Mouse (Mus musculus): Measurements from ENCODE around the gene Ndn.

The Ndn gene

GRCm38 (mm10) chr7:62346269-62346668 is at the start of gene Ndn:
Gene Ndn, plus strand, starts transcription at chr7:62346569.
- DNase-seq (ENCODE audit: low spot score in 2 of 2) = no peak

- DNase-seq (ENCODE audit: low spot score in 2 of 2) = no peak
These were observed 43.9 kb upstream of the Ndn start for GRCm38 (mm10) chr7:62302451-62302850.

GRCm38 (mm10) chr7:62306896-62307614 is 39.3 kb upstream of the Ndn start:
- no peak for DNase-seq (ENCODE audit: low spot score in 2 of 2)

- no peak for DNase-seq (ENCODE audit: low spot score in 2 of 2)
These were observed 29.6 kb upstream of the Ndn start for GRCm38 (mm10) chr7:62316793-62317192.

- DNase-seq (ENCODE audit: low spot score in 2 of 2) = no peak
These were observed 958 bp upstream of the Ndn start for GRCm38 (mm10) chr7:62345411-62345810.

GRCm38 (mm10) chr7:62348106-62348803 is 1.9 kb downstream of the Ndn start:
- DNase-seq (ENCODE audit: low spot score in 2 of 2) = peak; percentile 56 to 57

- DNase-seq (ENCODE audit: low spot score in 2 of 2) = no peak
These were observed 2.4 kb downstream of the Ndn start for GRCm38 (mm10) chr7:62348804-62349190.

- no peak for DNase-seq (ENCODE audit: low spot score in 2 of 2)
These were observed 4.9 kb downstream of the Ndn start for GRCm38 (mm10) chr7:62351266-62351665.

- no peak for DNase-seq (ENCODE audit: low spot score in 2 of 2)
These were observed 18.8 kb downstream of the Ndn start for GRCm38 (mm10) chr7:62365039-62365636.

- DNase-seq (ENCODE audit: low spot score in 2 of 2) = no peak
These were observed 20.4 kb downstream of the Ndn start for GRCm38 (mm10) chr7:62366730-62367129.

- DNase-seq (ENCODE audit: low spot score in 2 of 2) = no peak
These were observed 29.3 kb downstream of the Ndn start for GRCm38 (mm10) chr7:62375658-62376057.

GRCm38 (mm10) chr7:62376510-62377304 is 30.3 kb downstream of the Ndn start, which contains the start of gene Magel2:
Gene Magel2, plus strand, starts transcription at chr7:62377010.
- no peak for DNase-seq (ENCODE audit: low spot score in 2 of 2)

- no peak for DNase-seq (ENCODE audit: low spot score in 2 of 2)
These were observed 30.9 kb downstream of the Ndn start for GRCm38 (mm10) chr7:62377313-62377712.

GRCm38 (mm10) chr7:62378529-62378928 is 32.2 kb downstream of the Ndn start:
- no peak for DNase-seq (ENCODE audit: low spot score in 2 of 2)

GRCm38 (mm10) chr7:62382391-62382790 is 36.0 kb downstream of the Ndn start:
- peak in 1 of 2 experiments; percentile 25 for DNase-seq (ENCODE audit: low spot score in 2 of 2)

GRCm38 (mm10) chr7:62388291-62388690 is 41.9 kb downstream of the Ndn start:
- DNase-seq (ENCODE audit: low spot score in 2 of 2) = no peak

GRCm38 (mm10) chr7:62392202-62392601 is 45.8 kb downstream of the Ndn start:
- no peak for DNase-seq (ENCODE audit: low spot score in 2 of 2)
